Mouse (Mus musculus): ENCODE measurements at regions not wholly inside any gene's neighbourhood (a gene's known extent, or its start where the extent isn't known, plus 50 kb on each side); places are given as distances from the start of the nearest gene placed in this dataset.

DNA sequence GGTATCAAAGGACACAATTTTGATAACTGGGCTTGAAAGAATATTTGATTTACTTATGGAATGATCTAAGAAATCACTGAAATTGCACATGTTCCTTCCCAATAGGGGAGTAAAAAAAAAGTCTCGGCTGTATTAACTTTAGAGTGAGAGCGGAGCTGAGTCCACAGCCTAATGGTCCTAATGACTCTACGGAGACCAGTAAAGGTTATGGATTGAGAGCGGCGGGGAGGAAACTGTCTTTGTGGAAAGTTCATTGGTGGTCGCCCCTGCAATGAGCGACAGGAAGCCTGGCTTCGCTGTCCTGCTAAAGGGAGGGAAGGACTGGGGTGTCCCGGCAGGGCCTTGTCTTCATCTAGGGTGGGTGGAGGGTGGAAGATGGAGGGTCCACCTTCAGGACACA, 84.5 kb upstream of the Foxb1 start:
- TF ChIP-seq CTCF (conservative IDR thresholded peaks at IDR 0.05; ENCODE audit: insufficient read depth, insufficient read length, low read depth, low read length) (no peak), POLR2A (IDR thresholded peaks at IDR 0.05; ENCODE audit: low read depth, low read length) (no peak)
